Mouse (Mus musculus) regulatory T cell (primary cell): ENCODE results near the gene Olfr970.
"Not testable (repeated sequence)": the region's sequence is repeated elsewhere in the genome, so short reads cannot be mapped to it uniquely, and the experiment has no call there.

Source experiments
- in situ Hi-C: fragments of 300-600 bp; cut with MboI, MseI; formaldehyde crosslinking; loops from one replicate; pipeline ENCODE4 v1.15.1; 2025; ENCODE audit warnings: high pct_unique_total_duplicates

The Olfr970 gene

GRCm38 (mm10) chr9:39808560-39808959 is at the start of gene Olfr970:
Olfr970 (plus strand) TSS chr9:39808860.
- in situ Hi-C loops: no loop called here

- in situ Hi-C loops: no loop called here
These were observed 25.5 kb upstream of the Olfr970 start, which contains the start of gene Olfr968 for GRCm38 (mm10) chr9:39783153-39783552. Olfr968 (minus strand) TSS chr9:39783253.

GRCm38 (mm10) chr9:39790558-39790957 is 18.1 kb upstream of the Olfr970 start, which contains the start of gene Olfr969:
Olfr969 (plus strand) TSS chr9:39790945.
- in situ Hi-C loops: no loop called here

GRCm38 (mm10) chr9:39836576-39836975 is 27.9 kb downstream of the Olfr970 start, which contains the start of gene Olfr971:
Olfr971 (plus strand) TSS chr9:39836876.
- in situ Hi-C loops: not testable (repeated sequence)

GRCm38 (mm10) chr9:39866122-39866521 is 57.5 kb downstream of the Olfr970 start, which contains the start of gene Olfr972:
Olfr972 (plus strand) TSS chr9:39866422.
- in situ Hi-C loops: loop anchor here (25.0 kb wide), 1 partner anchor 454 kb away; no protein-coding TSS in a partner anchor
